Mouse (Mus musculus): ENCODE results near the gene Plekho1.

Gene Plekho1

DNA sequence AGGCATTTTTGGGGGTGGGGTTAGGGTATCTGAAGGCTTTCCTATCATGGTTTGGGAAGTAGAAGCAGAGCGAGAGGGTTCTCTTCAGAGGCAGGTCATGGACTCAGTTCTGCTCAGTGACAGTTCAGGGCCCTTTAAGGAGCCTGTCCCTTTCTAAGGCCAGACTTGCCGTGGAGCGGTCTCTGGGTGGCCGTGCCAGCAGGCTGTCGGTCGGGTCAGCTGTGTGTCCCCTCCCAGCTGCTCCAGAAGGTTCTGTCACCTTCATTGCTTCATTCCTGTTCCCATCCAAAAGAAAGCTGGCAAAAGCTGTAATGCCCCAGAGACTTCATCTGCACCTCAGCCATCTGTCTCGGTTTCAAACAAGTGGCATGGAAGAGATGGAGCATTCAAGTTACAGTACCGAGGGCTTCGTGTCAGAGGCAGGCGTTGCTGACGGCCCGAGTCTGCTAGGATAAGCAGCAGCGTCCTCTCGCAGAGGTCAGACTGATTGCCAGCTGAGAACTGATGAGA is 50.0 kb downstream of the Plekho1 start:
- no peak for DNase-seq

GRCm38 (mm10) chr3:95944742-95945141 is 51.1 kb downstream of the Plekho1 start:
- DNase-seq: no peak

GRCm38 (mm10) chr3:95943226-95943625 is 52.6 kb downstream of the Plekho1 start:
- no peak for DNase-seq

DNA sequence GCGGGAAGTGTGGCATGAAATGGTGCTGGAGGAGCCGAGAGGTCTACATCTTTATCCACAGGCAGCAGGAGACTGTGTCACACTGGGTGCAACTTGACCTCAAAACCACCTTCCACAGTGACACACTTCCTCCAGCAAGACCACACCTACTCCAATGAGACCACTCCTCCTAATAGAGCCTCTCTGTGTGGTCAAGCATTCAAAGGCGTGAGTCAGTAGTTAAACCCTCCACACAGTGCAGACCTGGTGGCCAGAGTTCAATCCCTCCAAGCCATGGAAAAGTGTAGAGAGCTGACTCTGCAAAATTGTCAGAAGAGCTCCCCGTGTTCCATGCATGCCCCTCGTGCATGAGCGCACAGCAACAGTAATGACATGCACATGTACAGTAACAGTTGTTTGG is 53.1 kb downstream of the Plekho1 start:
- DNase-seq: no peak

GRCm38 (mm10) chr3:95938835-95939234 is 57.0 kb downstream of the Plekho1 start:
- no peak for DNase-seq

All from kidney, postnatal 10 days (tissue).